Mouse (Mus musculus) 3134 (cell line): ENCODE measurements around the gene Arrb1.
"Not testable (repeated sequence)": the region's sequence is repeated elsewhere in the genome, so short reads cannot be mapped to it uniquely, and the experiment has no call there.

ENCODE experiments used
- DNase-seq: peaks from one replicate; pipeline ENCODE4 v3.0.0-alpha.2; 2011; ENCODE audit warnings: low spot score; ENCODE audit not compliant: insufficient read length; ENCODE audit errors: extremely low read depth

Gene Arrb1

GRCm38 (mm10) chr7:99534901-99535735 lies at the start of gene Arrb1:
TSS of gene Arrb1 (plus strand) at chr7:99535466.
- DNase-seq: peak; percentile 53

DNA sequence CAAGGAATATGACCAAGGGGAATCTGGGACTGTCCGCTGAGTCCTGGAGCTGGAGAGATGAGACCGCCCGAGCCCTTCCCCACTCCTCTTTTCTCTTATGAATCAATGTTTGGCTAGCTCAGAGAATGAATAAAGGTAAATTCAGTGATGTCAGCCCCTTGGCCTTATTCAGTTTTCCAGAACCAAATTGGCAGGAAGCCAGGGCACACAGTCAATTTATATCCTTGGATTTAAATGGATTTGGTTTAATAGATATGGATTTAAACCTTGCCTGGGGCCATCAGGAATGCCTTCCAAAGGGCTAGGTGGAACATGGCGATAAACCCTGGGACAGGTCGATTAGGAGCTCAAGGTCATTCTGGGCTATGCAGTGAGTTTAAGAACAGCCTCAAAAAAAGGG lies 45.6 kb upstream of the Arrb1 start:
- DNase-seq: no peak

DNA sequence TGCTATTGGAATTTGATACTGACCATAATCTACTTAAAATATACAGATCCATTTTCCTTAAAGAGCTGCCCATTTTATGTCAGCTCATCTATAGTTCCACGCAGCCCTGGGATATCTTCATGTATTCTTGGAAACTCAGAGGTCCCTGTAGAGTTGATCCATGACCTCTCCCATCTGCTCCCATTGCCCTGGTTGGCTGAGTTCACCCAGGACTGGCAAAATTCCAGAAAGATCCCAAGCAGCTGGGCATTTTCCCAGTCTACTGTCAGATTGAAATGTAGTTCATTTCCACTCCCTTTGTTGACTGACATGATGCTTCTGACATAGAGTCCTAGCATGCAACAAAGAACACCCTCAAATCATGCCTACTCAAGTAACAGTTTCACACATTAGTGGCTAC lies 36.1 kb upstream of the Arrb1 start:
- no peak for DNase-seq

DNA sequence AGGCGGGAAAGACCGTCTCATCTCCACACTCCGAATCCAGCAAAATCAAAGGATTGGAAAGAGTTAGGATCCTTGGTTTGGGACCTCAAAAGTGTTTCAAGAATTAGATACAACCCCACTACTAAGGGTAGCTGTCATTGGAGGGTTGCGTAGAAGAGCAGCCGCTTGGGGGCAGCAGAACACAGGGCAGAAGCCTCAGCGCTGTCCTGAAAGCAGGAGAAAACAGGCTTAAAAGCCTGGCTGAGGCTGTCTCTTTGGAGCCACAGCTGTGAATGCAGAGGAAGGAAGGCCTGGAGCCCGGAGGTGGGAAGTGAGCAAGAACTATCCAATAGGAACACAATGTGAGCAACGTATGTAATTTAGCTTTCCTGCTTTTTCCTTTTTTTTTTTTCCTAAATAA lies 35.1 kb upstream of the Arrb1 start:
- DNase-seq: no peak

- DNase-seq: no peak
Measured at GRCm38 (mm10) chr7:99500655-99501054, 34.6 kb upstream of the Arrb1 start.

DNA sequence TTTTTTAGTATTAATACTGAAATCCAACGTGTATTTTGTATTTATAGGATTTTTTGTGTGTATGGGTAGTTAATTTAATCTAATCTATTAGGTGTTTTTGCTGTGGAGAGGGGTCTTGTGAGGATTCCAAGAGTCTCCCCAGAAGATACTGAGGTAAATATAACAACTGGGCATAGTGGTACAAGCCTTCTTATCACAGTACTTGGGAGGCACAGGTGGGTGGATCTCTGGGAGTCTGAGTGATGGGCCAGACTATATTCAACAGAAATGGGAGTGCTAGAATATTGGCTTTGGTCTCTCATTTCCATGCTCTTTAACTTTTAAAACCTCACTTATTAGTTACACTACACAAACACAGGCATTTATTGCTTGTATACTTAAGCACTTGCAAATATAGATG lies 34.1 kb upstream of the Arrb1 start:
- no peak for DNase-seq

DNA sequence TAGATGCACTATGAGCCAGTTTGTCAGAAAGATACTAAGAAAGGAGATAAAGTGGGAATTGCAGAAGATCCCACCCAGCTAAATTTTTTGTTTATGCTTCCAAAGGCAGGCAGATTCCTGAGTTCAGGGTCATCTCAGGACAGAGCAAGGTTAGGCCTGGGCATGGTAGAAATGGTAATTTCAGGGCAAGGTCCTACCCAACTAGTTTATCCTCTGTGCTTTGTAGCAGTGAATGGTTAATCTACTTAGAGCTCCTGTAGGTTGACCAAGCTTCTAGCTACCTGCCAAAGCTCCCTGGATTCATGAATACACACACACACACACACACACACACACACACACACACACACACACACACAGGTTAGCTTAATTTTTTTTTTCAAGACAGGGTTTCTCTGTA lies 30.7 kb upstream of the Arrb1 start:
- DNase-seq: no peak

DNA sequence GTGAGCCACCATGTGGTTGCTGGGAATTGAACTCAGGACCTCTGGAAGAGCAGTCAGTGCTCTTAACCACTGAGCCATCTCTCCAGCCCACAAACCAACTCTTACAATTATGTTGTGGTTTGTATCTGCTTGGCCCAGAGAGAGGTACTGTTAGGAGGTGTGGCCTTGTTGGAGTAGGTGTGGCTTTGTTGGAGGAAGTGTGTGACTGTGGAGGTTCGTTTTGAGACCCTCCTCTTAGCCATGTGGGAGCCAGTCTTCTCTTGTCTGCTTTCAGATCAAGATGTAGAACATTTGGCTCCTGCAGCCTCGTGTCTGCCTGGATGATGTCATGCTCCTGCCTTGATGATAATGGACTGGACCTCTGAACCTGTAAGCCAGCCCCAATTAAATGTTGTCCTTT lies 27.1 kb upstream of the Arrb1 start:
- not testable (repeated sequence) for DNase-seq

DNA sequence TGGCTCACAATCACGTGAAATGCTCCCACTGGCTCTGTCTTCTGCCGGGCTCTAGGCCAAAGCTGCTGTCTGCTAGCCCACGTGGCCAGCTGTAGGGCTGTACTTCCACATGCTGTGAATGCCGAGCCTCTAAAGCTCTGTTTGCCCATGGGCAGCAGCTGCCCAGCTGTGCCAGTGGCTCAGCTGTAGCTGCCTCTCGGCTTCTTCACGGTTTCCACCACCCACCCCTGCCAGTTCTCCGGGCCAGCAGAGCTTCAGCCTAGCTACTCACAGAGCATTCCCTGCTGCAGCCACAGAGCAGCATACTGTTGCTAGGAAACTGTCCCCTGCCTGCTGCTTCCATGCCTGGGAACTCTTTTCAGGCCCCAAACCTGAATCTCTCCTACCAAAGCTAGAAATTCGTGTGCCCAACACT lies 25.2 kb upstream of the Arrb1 start:
- DNase-seq: peak; percentile 26

- DNase-seq: no peak
Measured at GRCm38 (mm10) chr7:99516092-99516813, 19.0 kb upstream of the Arrb1 start.

DNA sequence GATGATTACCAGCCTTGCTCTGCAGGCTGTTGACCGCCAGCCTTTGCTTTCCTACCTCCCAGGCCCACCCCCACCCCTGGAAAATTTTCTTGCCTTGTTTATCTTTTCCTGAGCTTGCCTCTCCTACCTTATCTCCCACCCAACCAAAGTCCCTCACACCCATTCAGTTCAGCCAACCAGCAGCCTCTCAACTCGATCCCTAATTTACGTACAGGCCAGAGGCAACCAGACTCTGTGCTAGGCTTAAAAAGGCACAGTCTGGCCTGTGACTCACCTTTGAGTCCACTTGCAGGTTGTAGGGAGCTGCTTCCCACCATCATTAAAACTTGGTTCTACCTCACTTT lies 18.5 kb upstream of the Arrb1 start:
- no peak for DNase-seq

GRCm38 (mm10) chr7:99518954-99519644 lies 16.2 kb upstream of the Arrb1 start:
- peak; percentile 56 for DNase-seq

DNA sequence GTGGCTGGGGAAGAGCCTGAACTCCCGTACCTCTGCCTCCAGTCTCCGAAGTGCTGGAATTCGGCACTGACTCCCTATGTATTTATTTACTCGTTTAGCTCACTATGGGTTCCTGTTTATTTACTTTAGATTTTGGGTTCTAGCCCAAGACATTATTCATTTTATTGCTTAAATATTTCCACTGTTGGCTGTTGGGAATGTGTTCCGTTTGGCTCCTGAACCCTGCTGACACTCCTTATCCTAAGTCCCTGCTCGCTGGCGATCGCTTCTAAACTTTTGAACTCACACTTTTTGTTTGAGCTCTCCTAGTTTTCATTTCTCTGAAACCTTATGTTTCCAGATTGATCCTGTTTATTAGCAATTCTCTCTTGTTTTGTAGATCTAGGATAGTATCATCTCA lies 12.1 kb upstream of the Arrb1 start:
- no peak for DNase-seq

- DNase-seq: no peak
Measured at GRCm38 (mm10) chr7:99523837-99524236, 11.4 kb upstream of the Arrb1 start.

- DNase-seq: no peak
Measured at GRCm38 (mm10) chr7:99528547-99528946, 6.7 kb upstream of the Arrb1 start.

DNA sequence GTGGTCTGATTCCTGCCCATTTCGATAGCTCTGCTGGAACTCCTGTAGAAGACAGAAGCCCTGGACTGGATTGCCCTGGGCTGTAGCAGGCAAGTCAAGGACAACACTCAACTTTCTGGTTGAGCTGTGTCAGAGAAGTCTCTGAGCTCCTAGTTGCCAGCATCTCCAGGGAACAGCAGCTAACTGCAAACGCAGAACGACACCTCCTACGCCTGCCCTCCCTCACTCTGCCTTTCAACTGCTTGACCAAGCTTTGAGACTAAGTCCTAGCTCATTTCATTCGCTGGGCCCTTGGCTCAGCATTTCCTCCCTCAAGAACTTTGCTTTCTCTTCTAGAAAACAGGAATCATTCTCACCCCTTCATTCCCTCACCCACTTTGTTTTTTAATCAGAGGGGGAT lies 5.9 kb upstream of the Arrb1 start:
- no peak for DNase-seq

DNA sequence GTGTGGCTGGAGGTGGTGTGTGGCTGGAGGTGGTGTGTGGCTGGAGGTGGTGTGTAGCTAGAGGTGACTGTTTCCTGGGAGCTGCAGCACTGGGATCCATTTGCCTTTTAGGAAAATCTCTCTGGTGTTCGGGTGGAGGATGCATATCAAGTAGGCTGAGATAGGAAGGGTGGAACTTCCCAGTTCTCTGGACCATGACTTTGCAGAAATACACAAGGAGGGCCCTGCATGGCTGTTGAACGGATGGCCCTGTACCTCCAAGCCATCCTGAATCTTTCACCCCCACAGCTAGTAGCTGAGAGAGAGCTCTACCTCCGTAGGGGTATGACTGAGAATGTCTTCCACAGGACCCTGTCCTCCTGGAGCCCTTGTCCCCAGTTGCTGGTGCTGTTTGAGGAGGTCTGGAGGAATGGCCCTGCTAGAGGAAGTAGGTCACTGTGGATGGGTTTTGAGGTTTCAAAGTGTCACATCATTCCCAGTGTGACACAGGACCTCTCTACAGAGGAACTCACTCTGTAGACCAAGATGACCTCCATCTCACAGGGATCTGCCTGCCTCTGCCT lies 3.8 kb upstream of the Arrb1 start:
- DNase-seq: no peak

DNA sequence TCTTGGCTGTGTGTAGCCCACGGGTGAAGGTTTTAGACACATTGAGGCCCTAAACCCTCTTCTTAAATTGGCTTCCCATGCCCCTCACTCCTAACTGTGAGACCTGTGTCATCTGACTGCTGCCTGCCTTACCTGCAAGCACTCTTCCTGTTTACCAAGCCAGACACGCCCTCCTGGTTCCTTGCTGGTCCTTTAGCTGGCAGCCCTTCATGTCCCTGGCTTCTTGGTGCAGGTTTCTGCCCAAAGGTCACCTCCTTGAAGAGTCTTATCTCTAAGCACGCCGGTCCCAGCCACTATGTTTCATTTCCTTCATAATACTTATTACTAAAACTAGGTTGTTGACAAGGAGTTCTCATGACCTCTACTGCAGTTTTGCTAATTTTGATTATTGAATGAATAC lies 2.7 kb upstream of the Arrb1 start:
- no peak for DNase-seq

GRCm38 (mm10) chr7:99533600-99533999 lies 1.7 kb upstream of the Arrb1 start:
- no peak for DNase-seq

- DNase-seq: no peak
Measured at GRCm38 (mm10) chr7:99534501-99534900, 765 bp upstream of the Arrb1 start.

GRCm38 (mm10) chr7:99535741-99536501 lies 655 bp downstream of the Arrb1 start:
- peak; percentile 46 for DNase-seq
